Mouse (Mus musculus) bone marrow, adult 2 months (tissue): ENCODE measurements around the gene Akap12.

ENCODE experiments used
- CTCF ChIP-seq: fragments of 200-500 bp; IDR thresholded peaks from 2 replicates; pipeline ENCODE4 v1.5.1; 2011; ENCODE audit warnings: low read length, control low read depth; ENCODE audit not compliant: control insufficient read depth, insufficient read depth
- POLR2A ChIP-seq: fragments of 200-500 bp; IDR thresholded peaks from 2 replicates; pipeline ENCODE4 v1.6.1; 2011; ENCODE audit warnings: low read depth, mild to moderate bottlenecking, control low read depth, low read length, borderline replicate concordance; ENCODE audit not compliant: control insufficient read depth

DNA sequence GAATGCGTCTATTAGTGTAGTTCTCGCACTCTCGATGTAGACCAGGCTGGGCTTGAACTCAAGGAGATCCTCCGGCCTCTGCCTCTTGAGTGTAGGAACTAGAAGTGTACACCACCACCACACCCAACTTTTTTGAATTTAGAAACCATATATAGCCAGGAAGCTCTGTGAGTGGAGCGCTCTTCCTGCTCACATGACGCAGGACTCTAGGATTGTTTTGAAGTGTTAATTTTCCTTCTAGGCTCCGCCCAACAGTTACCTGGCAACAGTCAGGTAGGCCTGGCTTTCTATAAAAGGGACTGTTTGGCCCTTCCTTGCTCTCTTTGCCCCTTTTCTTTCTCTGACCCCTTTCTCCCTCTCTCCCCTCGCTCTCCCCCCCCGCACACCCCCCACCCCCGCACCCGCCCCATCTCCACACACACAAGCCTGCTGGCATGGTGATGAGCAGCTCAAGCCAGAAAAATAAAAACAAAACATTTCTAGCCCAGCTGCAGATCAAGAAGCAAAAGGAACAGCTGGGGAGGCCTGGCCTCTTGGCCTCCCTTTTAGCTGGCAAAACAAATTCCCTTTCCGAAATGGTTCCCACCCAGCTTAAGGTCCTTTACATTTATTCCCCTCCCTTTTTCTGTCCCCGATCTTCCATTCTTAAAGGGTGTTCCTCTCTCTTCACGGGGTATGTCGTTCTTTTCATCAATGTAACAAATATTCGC lies 22.4 kb upstream of the Akap12 start:
- TF ChIP-seq CTCF (no peak), POLR2A (no peak)
